Mouse (Mus musculus): ENCODE results near the gene Akr1b7. TPM values are rescaled to one million over a fixed set of nuclear protein-coding genes. Genes with fewer than 3 reads are reported as not detected.

Akr1b7 gene
- polyA plus RNA-seq (2014; fragmentation: Illumina TruSeq; extraction: RNeasy Lipid Tissue Mini Kit (QIAGEN cat#74804); ENCODE audit: low read depth, low replicate concordance): 0.27 TPM

DNA sequence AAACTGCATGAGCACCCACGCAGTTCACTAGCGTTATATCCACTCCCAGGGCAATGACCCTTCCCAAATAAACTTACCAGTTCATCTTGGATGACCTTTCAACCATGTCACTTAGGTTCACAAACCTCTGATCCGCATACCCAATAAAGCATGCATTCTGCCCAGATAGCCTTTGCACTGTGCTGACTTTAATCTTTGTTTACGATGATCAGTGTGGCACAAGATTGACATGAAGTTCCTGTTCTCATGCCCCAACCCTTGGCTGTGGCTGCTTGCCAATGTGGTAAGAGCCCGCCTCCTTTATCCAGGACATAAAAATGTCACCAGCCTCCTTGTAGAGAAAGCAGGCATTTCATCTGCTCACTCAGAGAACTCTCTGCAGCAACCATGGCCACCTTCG is at the start of gene Akr1b7:
Gene Akr1b7, plus strand, starts transcription at position 312 of the 400 bp plus-strand sequence.

GRCm38 (mm10) chr6:34384110-34384661 is 27.9 kb upstream of the Akr1b7 start, which contains the start of gene Akr1b10:
TSS of gene Akr1b10 (plus strand) at chr6:34384218.

Other genes with a start within 250 kb of the Akr1b7 start
- 16.0 TPM for gene Slc35b4, start 235.2 kb upstream of the Akr1b7 start, polyA plus RNA-seq (2014; fragmentation: Illumina TruSeq; extraction: RNeasy Lipid Tissue Mini Kit (QIAGEN cat#74804); ENCODE audit: low read depth, low replicate concordance)
- gene Akr1b3, start 94.9 kb upstream of the Akr1b7 start, polyA plus RNA-seq (2014; fragmentation: Illumina TruSeq; extraction: RNeasy Lipid Tissue Mini Kit (QIAGEN cat#74804); ENCODE audit: low read depth, low replicate concordance): 152 TPM
- 20.0 TPM for gene Akr1b8, start 58.2 kb upstream of the Akr1b7 start, polyA plus RNA-seq (2014; fragmentation: Illumina TruSeq; extraction: RNeasy Lipid Tissue Mini Kit (QIAGEN cat#74804); ENCODE audit: low read depth, low replicate concordance)
- 5.0 TPM for gene Akr1b10, start 28.1 kb upstream of the Akr1b7 start, polyA plus RNA-seq (2014; fragmentation: Illumina TruSeq; extraction: RNeasy Lipid Tissue Mini Kit (QIAGEN cat#74804); ENCODE audit: low read depth, low replicate concordance)
- 81.1 TPM for gene Bpgm, start 63.9 kb downstream of the Akr1b7 start, polyA plus RNA-seq (2014; fragmentation: Illumina TruSeq; extraction: RNeasy Lipid Tissue Mini Kit (QIAGEN cat#74804); ENCODE audit: low read depth, low replicate concordance)
- 26.0 TPM for gene Cald1, start 186.2 kb downstream of the Akr1b7 start, polyA plus RNA-seq (2014; fragmentation: Illumina TruSeq; extraction: RNeasy Lipid Tissue Mini Kit (QIAGEN cat#74804); ENCODE audit: low read depth, low replicate concordance)